Mouse (Mus musculus) CH12.LX (cell line): ENCODE measurements at regions not wholly inside any gene's neighbourhood (a gene's known extent, or its start where the extent isn't known, plus 50 kb on each side); places are given as distances from the start of the nearest gene placed in this dataset.

Experiments
- CTCF ChIP-seq, 2 experiments: IDR thresholded peaks in 1 of 2; conservative IDR thresholded peaks in 1 of 2; 2 replicates each; pipeline ENCODE4 v1.5.1; 2011 to 2012; ENCODE audit warnings: low read depth in 2 of 2, low read length in 2 of 2, improper control_type of control experiment in 1 of 2, inconsistent platforms in 1 of 2, mild to moderate bottlenecking in 1 of 2, moderate library complexity in 1 of 2
- MYC ChIP-seq: IDR thresholded peaks from 2 replicates; pipeline ENCODE4 v1.6.1; 2011; ENCODE audit warnings: low read depth, mild to moderate bottlenecking, improper control_type of control experiment, low read length

- TF ChIP-seq MYC (no peak), CTCF (conservative IDR thresholded peaks at IDR 0.05 in 1 of 2, IDR thresholded peaks at IDR 0.05 in 1 of 2; ENCODE audit: low read depth in 2 of 2, low read length in 2 of 2) (no peak)
Observed at GRCm38 (mm10) chr4:105870512-105870911, 80.8 kb downstream of the Gm12728 start.
